Mouse (Mus musculus) brain, embryonic 14.5 days (tissue): ENCODE measurements around the gene Zfp979.
"Not testable (repeated sequence)": the region's sequence is repeated elsewhere in the genome, so short reads cannot be mapped to it uniquely, and the experiment has no call there.

Experiments used
- CTCF ChIP-seq: fragments of 200-500 bp; IDR thresholded peaks from 2 replicates; pipeline ENCODE4 v1.5.1; 2012; ENCODE audit warnings: inconsistent platforms, mild to moderate bottlenecking, moderate library complexity, borderline replicate concordance; ENCODE audit not compliant: insufficient read depth, insufficient read length; ENCODE audit errors: extremely low read depth
- POLR2A ChIP-seq: fragments of 200-500 bp; IDR thresholded peaks from 2 replicates; pipeline ENCODE4 v1.6.1; 2012; ENCODE audit warnings: mild to moderate bottlenecking, inconsistent platforms, borderline replicate concordance; ENCODE audit not compliant: poor library complexity, insufficient read depth, insufficient read length, severe bottlenecking; ENCODE audit errors: extremely low read depth

DNA sequence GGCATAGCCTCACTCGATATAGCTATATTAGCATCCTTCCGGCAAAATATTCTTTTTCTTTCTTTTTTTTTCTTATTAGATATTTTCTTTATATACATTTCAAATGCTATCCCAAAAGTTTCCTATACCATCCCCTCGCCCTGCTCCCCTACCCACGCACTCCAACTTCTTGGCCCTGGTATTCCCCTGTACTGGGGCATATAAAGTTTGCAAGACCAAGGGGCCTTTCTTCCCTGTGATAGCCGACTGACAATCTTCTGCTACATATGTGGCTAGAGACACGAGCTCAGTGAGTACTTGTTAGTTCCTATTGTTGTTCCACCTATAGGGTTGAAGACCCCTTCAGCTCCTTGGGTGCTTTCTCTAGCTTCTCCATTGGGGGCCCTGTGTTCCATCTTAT is 35.8 kb downstream of the Zfp979 start:
- not testable (repeated sequence) for TF ChIP-seq CTCF, POLR2A
